Mouse (Mus musculus): ENCODE results near the gene Magi1. TPM values are rescaled to one million over a fixed set of nuclear protein-coding genes. Genes with fewer than 3 reads are reported as not detected.

Gene Magi1
- polyA plus RNA-seq, 1 experiment from 2014 or later, result 27.4 TPM

DNA sequence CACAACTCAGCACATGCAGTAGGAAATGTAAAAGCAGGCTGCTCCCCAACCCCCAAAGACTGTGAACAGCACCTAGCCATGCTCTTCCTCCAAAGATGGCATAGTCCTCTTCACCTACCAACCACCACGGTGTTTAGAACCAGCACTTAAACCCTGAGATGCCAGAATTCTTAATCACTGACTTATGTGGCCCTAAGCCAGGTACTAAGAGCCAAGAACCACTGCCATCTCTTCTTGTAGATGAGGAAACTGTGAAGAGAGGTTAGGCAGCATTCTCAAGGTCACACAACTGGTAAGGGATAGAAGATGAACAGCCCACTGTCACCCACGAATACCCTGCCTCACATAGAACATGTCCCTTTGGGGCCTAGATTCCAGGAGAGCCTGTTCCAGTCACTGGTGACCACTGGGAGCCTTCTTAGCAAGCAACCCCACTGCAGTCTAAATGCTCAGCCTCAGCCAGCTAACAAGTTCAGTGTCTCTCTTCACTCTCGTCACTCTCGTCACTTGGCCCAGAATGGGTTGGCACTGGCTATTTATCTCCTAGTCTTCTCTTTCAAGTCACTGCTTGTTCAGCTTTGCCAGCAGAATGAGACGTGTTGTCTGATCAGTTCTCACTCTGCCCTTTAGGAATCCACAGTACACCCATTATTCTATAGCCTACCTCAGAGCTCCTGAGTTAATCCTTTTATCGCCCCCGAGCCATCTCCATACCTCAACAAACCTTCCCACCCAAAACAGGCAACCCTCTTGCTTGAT, 19.4 kb downstream of the Magi1 start:
- H3K4me2 ChIP-seq (replicated peaks; ENCODE audit: low read depth, low read length), result no peak overlapping the region
- DNase-seq (ENCODE audit: low spot score), result no peak
- no peak for ATAC-seq (ENCODE audit: low FRiP score)
- H3K27me3 ChIP-seq (ENCODE audit: control insufficient read depth, insufficient read depth, low read length), result no peaks in the 10 kb centered on the region
- H3K27ac ChIP-seq (ENCODE audit: low read depth, low read length), result no peak overlapping the region
- H3K4me3 ChIP-seq (ENCODE audit: low read depth, low read length), result no peak overlapping the region
- H3K9me3 ChIP-seq (ENCODE audit: control insufficient read depth, low read length), result no peaks in the 10 kb centered on the region
- 80% methylated on average over 7 of the region's 7 CpGs for WGBS
- no peaks in the 10 kb centered on the region for H3K4me1 ChIP-seq (replicated peaks; ENCODE audit: control insufficient read depth, insufficient read depth, low read length)
- no peak overlapping the region for H3K9ac ChIP-seq (ENCODE audit: low read depth, low read length)
- no peaks in the 10 kb centered on the region for H3K36me3 ChIP-seq (ENCODE audit: control insufficient read depth, insufficient read depth, low read length)

DNA sequence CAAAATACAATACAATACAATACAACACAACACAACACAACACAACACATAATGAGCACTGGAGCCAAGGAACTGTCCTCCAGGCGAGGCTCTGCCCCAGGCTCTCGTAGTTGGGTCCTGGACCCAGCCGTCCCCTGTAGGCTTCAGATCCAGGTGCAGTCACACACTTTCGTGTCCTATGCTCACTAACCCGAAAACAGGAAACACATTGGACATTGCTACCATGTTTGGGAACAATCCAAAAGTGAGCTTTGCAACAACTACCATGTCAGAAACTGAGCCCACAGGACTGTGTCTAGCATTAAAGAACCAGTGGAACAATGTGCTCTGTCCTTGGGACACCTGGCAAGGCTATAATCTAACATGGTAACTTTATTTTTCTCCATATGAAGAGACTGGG, 22.9 kb downstream of the Magi1 start:
- Histone ChIP-seq H3K4me2 (replicated peaks; ENCODE audit: low read depth, low read length) (no peak overlapping the region), H3K9me3 (ENCODE audit: control insufficient read depth, low read length) (no peaks in the 10 kb centered on the region)
- WGBS, result 97% methylated on average over 5 of the region's 5 CpGs

DNA sequence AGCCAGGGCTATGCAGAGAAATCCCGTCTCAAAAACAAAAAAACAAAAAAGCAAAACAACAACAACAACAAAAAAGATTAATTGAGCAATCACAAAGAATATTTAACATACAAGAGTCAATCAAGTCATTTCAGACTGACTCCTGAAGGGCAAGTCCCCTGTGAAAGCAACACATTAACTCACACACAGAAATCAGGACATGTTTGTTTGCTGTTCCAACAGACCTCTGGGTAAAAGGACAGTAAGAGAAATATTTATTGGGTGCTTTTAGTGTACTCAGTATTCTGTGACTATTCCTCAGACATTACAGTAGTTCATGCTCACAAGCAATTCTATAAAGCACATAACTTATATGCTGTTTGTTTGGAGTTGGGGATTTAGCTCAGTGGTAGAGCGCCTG, 23.7 kb downstream of the Magi1 start:
- H3K27ac ChIP-seq (ENCODE audit: low read depth, low read length), result no peak overlapping the region

More for the DNA sequence above, 22.9 kb downstream of the Magi1 start:
- Histone ChIP-seq H3K4me3 (ENCODE audit: low read depth, low read length) (no peak overlapping the region), H3K9ac (ENCODE audit: low read depth, low read length) (no peak overlapping the region), H3K27me3 (ENCODE audit: control insufficient read depth, insufficient read depth, low read length) (no peaks in the 10 kb centered on the region), H3K4me1 (replicated peaks; ENCODE audit: control insufficient read depth, insufficient read depth, low read length) (no peaks in the 10 kb centered on the region), H3K36me3 (ENCODE audit: control insufficient read depth, insufficient read depth, low read length) (no peaks in the 10 kb centered on the region), H3K27ac (ENCODE audit: low read depth, low read length) (no peak overlapping the region)
- ATAC-seq (ENCODE audit: low FRiP score), result no peak
- DNase-seq (ENCODE audit: low spot score), result no peak

DNA sequence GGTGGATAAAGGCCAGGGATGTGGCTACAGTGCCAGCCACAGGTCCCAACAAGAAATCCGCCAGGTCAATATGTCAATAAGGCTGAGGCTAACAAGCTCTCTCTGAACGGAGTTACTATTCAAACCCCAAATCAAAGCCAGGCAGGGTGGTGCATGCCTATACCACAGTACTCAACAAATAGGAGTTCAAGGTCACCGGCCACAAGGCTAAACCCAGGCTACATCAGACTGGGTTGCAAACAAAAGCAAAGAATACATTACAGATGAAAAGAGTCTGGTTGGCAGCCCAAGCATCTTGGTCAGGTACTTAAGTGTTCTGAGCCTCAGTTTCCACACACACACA, 25.9 kb downstream of the Magi1 start:
- no peaks in the 10 kb centered on the region for H3K27me3 ChIP-seq (ENCODE audit: control insufficient read depth, insufficient read depth, low read length)
- no peak overlapping the region for H3K4me2 ChIP-seq (replicated peaks; ENCODE audit: low read depth, low read length)
- H3K27ac ChIP-seq (ENCODE audit: low read depth, low read length), result no peak overlapping the region
- H3K36me3 ChIP-seq (ENCODE audit: control insufficient read depth, insufficient read depth, low read length), result no peaks in the 10 kb centered on the region
- H3K4me1 ChIP-seq (replicated peaks; ENCODE audit: control insufficient read depth, insufficient read depth, low read length), result no peaks in the 10 kb centered on the region
- no peak for DNase-seq (ENCODE audit: low spot score)
- no peak overlapping the region for H3K9ac ChIP-seq (ENCODE audit: low read depth, low read length)
- ATAC-seq (ENCODE audit: low FRiP score), result no peak
- no peaks in the 10 kb centered on the region for H3K9me3 ChIP-seq (ENCODE audit: control insufficient read depth, low read length)
- 72% methylated on average over 3 of the region's 3 CpGs for WGBS
- no peak overlapping the region for H3K4me3 ChIP-seq (ENCODE audit: low read depth, low read length)

More for the DNA sequence above, 23.7 kb downstream of the Magi1 start:
- no peak for ATAC-seq (ENCODE audit: low FRiP score)
- H3K36me3 ChIP-seq (ENCODE audit: control insufficient read depth, insufficient read depth, low read length), result no peaks in the 10 kb centered on the region
- no peaks in the 10 kb centered on the region for H3K27me3 ChIP-seq (ENCODE audit: control insufficient read depth, insufficient read depth, low read length)
- WGBS, result 93% methylated on average over 2 of the region's 2 CpGs
- H3K9me3 ChIP-seq (ENCODE audit: control insufficient read depth, low read length), result no peaks in the 10 kb centered on the region
- no peak overlapping the region for H3K9ac ChIP-seq (ENCODE audit: low read depth, low read length)
- H3K4me3 ChIP-seq (ENCODE audit: low read depth, low read length), result no peak overlapping the region
- no peak overlapping the region for H3K4me2 ChIP-seq (replicated peaks; ENCODE audit: low read depth, low read length)
- DNase-seq (ENCODE audit: low spot score), result no peak
- no peaks in the 10 kb centered on the region for H3K4me1 ChIP-seq (replicated peaks; ENCODE audit: control insufficient read depth, insufficient read depth, low read length)

DNA sequence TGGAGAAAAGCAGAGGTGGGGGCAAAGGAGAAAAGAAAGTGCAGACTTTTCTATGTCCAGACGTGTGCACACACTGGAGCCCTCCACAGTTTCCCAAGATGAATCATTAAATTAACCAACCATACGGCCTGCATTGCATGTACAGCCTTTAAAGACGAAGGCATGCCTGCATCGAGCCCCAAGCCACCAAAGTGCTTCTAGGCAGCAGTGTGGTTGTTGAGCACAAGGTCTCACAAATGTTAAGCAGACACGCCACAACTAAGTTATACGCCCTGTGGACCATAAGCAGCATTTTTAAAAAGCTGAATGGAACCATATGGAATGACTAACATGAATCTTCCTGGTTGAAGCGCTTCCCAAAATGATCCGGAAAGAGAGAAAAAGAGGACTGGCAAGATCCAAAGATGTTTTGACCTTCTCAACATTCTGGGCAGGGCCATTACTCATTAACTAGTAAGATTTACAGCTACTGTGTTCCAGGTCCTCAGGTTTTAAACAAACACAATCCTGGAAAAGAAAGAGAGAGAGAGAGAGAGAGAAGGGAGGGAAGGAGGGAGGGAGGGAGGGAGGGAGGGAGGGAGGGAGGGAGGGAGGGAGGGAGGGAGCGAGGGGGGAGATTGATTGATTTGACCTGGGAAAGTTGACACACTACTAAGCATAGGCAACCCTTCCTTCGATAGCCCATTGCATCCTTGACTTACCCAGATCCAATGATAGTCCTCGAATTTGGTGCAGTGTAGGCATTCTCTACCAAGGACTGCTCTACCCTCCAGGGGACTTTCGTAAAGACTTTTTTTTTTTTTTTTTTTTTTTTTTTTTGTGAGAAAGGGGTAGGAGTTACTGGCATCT, 26.5 kb downstream of the Magi1 start:
- no peaks in the 10 kb centered on the region for H3K36me3 ChIP-seq (ENCODE audit: control insufficient read depth, insufficient read depth, low read length)
- no peak overlapping the region for H3K9ac ChIP-seq (ENCODE audit: low read depth, low read length)
- ATAC-seq (ENCODE audit: low FRiP score) (no peak), DNase-seq (ENCODE audit: low spot score) (no peak)
- 75% methylated on average over 12 of the region's 12 CpGs for WGBS
- H3K27me3 ChIP-seq (ENCODE audit: control insufficient read depth, insufficient read depth, low read length), result no peaks in the 10 kb centered on the region
- no peak overlapping the region for H3K4me3 ChIP-seq (ENCODE audit: low read depth, low read length)
- H3K9me3 ChIP-seq (ENCODE audit: control insufficient read depth, low read length), result no peaks in the 10 kb centered on the region
- H3K27ac ChIP-seq (ENCODE audit: low read depth, low read length), result no peak overlapping the region
- H3K4me1 ChIP-seq (replicated peaks; ENCODE audit: control insufficient read depth, insufficient read depth, low read length), result no peaks in the 10 kb centered on the region
- no peak overlapping the region for H3K4me2 ChIP-seq (replicated peaks; ENCODE audit: low read depth, low read length)

DNA sequence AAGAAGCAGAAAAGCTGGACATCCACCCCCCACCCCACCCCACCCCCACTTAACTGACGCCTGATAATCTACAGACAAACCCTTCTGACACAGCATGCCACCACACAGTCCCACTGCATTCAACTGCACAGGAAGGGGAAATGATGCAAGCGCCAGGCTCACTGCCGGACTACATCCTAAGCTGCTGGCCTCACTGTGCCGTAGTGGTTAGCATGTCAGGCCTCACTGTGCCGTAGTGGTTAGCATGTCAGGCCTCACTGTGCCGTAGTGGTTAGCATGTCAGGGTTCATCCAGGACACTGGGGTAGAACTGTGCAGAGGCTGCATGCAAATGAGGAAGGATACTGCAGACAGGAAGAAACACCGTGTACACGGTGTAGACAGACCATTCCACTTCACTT, 29.8 kb downstream of the Magi1 start:
- Histone ChIP-seq H3K9me3 (ENCODE audit: control insufficient read depth, low read length) (no peaks in the 10 kb centered on the region), H3K27me3 (ENCODE audit: control insufficient read depth, insufficient read depth, low read length) (no peaks in the 10 kb centered on the region), H3K4me1 (replicated peaks; ENCODE audit: control insufficient read depth, insufficient read depth, low read length) (no peaks in the 10 kb centered on the region), H3K4me3 (ENCODE audit: low read depth, low read length) (no peak overlapping the region), H3K4me2 (replicated peaks; ENCODE audit: low read depth, low read length) (no peak overlapping the region), H3K9ac (ENCODE audit: low read depth, low read length) (no peak overlapping the region), H3K27ac (ENCODE audit: low read depth, low read length) (no peak overlapping the region), H3K36me3 (ENCODE audit: control insufficient read depth, insufficient read depth, low read length) (no peaks in the 10 kb centered on the region)
- DNase-seq (ENCODE audit: low spot score), result no peak
- 78% methylated on average over 8 of the region's 8 CpGs for WGBS
- no peak for ATAC-seq (ENCODE audit: low FRiP score)

DNA sequence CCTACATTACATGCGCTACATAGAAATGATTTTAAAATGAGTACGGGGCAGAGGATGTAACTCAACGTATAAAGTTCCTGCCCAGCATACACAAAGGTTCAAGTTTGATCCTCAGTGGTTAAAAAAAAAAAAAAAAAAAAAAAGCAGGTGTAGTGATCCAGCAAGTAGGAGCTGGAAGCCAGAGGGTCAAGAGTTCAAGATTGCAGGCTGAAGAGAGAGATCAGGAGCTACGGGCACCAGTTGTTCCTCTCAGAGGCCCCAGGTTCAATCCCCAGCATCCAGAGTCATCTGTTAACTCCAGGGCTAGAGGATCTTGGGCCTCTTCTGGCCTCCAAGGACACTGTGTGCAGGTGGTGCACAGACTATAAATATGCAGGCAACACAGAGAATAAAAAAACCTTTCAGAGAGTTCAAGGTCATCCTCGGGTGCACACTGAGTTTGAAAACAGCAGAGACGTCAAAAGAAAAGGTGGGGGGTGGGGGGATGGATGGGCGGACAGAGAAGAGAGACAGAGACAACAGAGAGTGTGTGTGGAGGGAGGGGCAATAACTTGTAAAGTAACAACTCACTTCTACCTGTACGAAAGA, 32.3 kb downstream of the Magi1 start:
- Histone ChIP-seq H3K9ac (ENCODE audit: low read depth, low read length) (no peak overlapping the region), H3K4me1 (replicated peaks; ENCODE audit: control insufficient read depth, insufficient read depth, low read length) (no peaks in the 10 kb centered on the region), H3K27me3 (ENCODE audit: control insufficient read depth, insufficient read depth, low read length) (no peaks in the 10 kb centered on the region), H3K27ac (ENCODE audit: low read depth, low read length) (no peak overlapping the region), H3K36me3 (ENCODE audit: control insufficient read depth, insufficient read depth, low read length) (no peaks in the 10 kb centered on the region), H3K9me3 (ENCODE audit: control insufficient read depth, low read length) (no peaks in the 10 kb centered on the region), H3K4me2 (replicated peaks; ENCODE audit: low read depth, low read length) (no peak overlapping the region), H3K4me3 (ENCODE audit: low read depth, low read length) (no peak overlapping the region)
- 66% methylated on average over 8 of the region's 8 CpGs for WGBS
- ATAC-seq (ENCODE audit: low FRiP score) (no peak), DNase-seq (ENCODE audit: low spot score) (no peak)

DNA sequence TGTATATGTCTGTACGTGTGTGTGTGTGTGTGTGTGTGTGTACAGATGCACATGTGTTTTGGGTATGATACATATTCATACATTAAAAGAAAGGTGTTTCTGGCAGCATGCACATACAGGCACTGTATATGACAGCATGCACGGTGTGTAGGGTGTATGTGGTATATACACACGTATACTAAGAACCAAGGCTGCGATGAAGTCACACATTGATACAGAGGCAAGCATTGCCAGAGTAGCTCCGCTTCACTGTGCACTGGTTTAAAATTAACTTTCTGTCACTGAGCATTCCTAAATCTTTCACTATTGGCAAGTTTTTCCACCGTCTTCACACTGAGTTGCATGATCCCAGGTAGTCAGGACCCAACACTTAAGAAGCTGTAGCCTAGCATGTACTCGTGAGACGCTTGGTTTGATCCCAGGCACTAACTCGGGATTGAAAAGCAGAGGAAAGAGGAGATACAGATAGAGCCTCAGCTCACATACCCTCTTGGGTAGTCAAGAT, 34.4 kb downstream of the Magi1 start:
- DNase-seq (ENCODE audit: low spot score), result no peak
- Histone ChIP-seq H3K9me3 (ENCODE audit: control insufficient read depth, low read length) (no peaks in the 10 kb centered on the region), H3K27ac (ENCODE audit: low read depth, low read length) (no peak overlapping the region), H3K4me3 (ENCODE audit: low read depth, low read length) (no peak overlapping the region), H3K36me3 (ENCODE audit: control insufficient read depth, insufficient read depth, low read length) (no peaks in the 10 kb centered on the region), H3K4me1 (replicated peaks; ENCODE audit: control insufficient read depth, insufficient read depth, low read length) (no peaks in the 10 kb centered on the region), H3K4me2 (replicated peaks; ENCODE audit: low read depth, low read length) (no peak overlapping the region), H3K9ac (ENCODE audit: low read depth, low read length) (no peak overlapping the region), H3K27me3 (ENCODE audit: control insufficient read depth, insufficient read depth, low read length) (no peaks in the 10 kb centered on the region)
- ATAC-seq (ENCODE audit: low FRiP score), result no peak
- 91% methylated on average over 9 of the region's 9 CpGs for WGBS

Data from hindbrain, embryonic 11.5 days (tissue).